Mouse (Mus musculus) gastrocnemius, postnatal 4 days (tissue): Measurements from ENCODE around the gene Pdcd6ip. TPM values are rescaled to one million over a fixed set of nuclear protein-coding genes. Genes with fewer than 3 reads are reported as not detected.

Experiments
- DNase-seq, 2 experiments: peaks; one replicate each; pipeline ENCODE4 v3.0.0; 2021 to 2022; ENCODE audit warnings: low spot score in 2 of 2, mixed read lengths in 2 of 2
- total RNA-seq, 2 experiments: library from RNA; stranded (reverse); gene quantifications; 2 replicates each; pipeline ENCODE4 v1.2.3; 2021

Pdcd6ip gene
- total RNA-seq, 2 experiments from 2014 or later, result 68.6 to 71.5 TPM

DNA sequence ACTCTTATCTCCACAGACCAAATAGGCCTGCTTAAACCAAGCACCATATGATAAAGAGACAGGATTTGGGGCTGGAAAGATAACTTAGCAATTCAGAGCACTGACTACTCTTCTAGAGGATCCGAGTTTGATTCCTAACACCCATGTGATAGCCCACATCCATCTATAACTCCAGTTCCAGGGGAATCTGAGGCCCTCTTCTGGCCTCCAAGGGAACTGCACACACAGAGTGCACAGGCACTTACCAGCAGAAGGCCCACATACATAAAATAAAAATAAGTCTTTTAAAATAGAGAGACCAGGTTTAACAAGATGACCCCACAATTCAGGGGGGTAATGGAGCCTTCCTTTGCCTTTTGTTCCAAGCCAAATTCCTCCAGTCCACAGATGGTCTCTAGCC is 79.3 kb downstream of the Pdcd6ip start:
- DNase-seq, result no peak

DNA sequence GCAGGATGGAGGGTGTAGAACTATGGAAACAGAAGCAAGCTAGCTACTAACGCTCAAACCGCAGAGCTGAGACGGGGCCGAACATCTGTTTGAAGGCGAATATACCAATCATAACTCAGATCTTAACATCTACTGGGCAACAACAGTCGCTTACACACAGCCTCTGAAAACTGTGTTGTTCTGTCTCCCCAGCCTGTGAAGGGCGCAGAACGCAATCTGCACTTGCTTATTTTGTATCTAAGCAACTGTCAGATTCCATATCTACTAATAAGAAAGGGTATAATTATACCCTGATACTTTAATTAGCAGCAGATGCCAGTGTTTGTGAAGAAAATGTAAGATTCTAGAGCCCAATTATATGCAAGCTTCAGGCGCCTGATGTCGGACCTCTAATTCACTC is 81.3 kb downstream of the Pdcd6ip start:
- DNase-seq, result no peak

DNA sequence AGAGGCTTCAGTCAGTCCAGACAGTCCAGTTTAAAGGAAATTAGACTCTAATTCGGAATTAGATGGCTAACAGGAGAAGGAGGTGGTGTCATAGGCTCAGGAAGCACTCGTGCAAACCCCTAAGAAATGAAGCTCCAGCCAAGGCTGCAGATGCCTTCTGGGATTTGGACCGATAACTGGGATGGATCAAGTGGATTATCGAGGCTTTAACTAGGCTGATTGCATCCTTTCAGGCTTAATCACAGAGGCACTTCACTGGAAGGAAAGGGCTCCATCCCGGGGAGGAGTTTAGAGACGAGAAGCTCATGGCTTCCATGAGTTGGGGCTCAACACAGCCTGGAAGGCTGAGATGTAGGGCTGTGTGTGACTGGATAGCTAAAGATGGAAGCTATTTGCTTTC is 84.0 kb downstream of the Pdcd6ip start:
- no peak for DNase-seq

DNA sequence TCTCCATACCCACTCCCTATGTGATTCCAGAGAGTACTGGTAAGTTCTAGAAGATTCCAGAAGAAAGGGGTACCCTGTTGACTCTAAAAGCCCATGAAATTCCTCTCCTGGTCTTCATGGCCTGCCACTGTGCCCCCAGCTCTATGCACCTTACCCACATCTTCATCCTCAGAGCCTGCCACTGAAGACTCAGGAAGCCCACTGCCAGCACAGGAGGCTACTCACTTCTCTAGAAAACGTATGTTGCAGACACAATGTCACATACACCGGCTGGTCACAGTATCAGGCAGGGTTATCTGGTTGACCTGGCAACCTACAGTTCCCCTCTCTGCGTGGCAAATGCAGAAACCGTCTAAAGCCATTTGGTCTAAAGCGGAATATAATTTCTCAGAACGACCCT is 91.0 kb downstream of the Pdcd6ip start:
- DNase-seq, result no peak

DNA sequence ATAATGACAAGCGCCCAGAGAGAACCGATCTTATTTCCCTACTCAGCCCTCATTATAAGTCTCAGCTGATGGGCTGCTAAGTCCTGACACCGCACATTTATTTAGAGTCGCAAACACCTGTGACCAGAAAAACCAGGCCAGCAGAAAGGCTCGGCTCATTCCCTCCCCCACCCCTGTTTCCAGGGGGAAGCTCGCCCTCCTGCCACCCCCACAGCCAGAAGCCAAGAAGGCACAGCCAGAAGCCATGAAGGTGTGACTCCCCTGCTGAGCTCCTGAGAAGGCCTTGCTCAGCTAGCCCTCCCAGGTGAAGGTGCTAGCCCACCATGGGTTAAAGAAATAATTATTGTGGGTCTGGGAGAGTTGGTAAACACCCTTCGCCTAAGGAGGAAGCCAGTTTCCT is 97.3 kb downstream of the Pdcd6ip start:
- no peak for DNase-seq

DNA sequence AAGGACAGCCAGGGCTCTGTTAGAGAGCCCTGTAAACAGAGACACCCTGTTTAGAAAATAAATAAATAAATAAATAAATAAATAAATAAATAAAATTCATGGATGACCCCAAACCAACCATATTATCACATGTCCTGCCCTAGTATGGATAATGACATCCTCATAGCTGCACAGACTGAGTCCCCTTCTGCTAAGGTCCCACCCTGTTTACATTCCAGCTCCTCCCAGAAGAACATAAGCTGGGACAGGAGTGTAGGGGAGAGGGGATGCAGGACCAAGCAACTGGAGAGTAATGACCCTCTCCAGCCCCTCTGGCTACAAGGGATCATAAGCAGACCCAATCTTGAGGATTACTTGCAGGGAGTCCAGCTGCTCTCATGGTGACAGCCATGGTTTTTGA is 105.9 kb downstream of the Pdcd6ip start:
- DNase-seq, result no peak

Other genes starting within 250 kb of the Pdcd6ip start
- 10 to 100 TPM; 52.3 to 58.3 TPM for gene Clasp2, start 33.2 kb upstream of the Pdcd6ip start, total RNA-seq
- 10 to 100 TPM; 37.0 to 42.3 TPM for gene Ubp1, start 222.7 kb upstream of the Pdcd6ip start, total RNA-seq